Mouse (Mus musculus) C2C12 (cell line): ENCODE results near the gene 4930579F01Rik.

Source experiments
- CTCF ChIP-seq: IDR thresholded peaks from one replicate; pipeline ENCODE4 v1.5.1; 2011; ENCODE audit not compliant: control insufficient read depth, insufficient read depth, insufficient read length
- FOSL1 ChIP-seq: IDR thresholded peaks from one replicate; pipeline ENCODE4 v1.8.0; 2011; ENCODE audit warnings: mild to moderate bottlenecking, low read length; ENCODE audit not compliant: poor library complexity, insufficient read depth, severe bottlenecking
- MAX ChIP-seq: IDR thresholded peaks from one replicate; pipeline ENCODE4 v1.6.1; 2011; ENCODE audit warnings: mild to moderate bottlenecking, control low read depth
- USF1 ChIP-seq: IDR thresholded peaks from one replicate; pipeline ENCODE4 v1.6.1; 2011; ENCODE audit warnings: low read depth, mild to moderate bottlenecking, control low read depth, moderate library complexity

GRCm38 (mm10) chr3:138241371-138241770 lies 47.7 kb upstream of the 4930579F01Rik start:
- TF ChIP-seq USF1 (no peak), CTCF (no peak), MAX (no peak), FOSL1 (no peak)
